Mouse (Mus musculus): ENCODE data around the gene Ctnnbl1.

The Ctnnbl1 gene

DNA sequence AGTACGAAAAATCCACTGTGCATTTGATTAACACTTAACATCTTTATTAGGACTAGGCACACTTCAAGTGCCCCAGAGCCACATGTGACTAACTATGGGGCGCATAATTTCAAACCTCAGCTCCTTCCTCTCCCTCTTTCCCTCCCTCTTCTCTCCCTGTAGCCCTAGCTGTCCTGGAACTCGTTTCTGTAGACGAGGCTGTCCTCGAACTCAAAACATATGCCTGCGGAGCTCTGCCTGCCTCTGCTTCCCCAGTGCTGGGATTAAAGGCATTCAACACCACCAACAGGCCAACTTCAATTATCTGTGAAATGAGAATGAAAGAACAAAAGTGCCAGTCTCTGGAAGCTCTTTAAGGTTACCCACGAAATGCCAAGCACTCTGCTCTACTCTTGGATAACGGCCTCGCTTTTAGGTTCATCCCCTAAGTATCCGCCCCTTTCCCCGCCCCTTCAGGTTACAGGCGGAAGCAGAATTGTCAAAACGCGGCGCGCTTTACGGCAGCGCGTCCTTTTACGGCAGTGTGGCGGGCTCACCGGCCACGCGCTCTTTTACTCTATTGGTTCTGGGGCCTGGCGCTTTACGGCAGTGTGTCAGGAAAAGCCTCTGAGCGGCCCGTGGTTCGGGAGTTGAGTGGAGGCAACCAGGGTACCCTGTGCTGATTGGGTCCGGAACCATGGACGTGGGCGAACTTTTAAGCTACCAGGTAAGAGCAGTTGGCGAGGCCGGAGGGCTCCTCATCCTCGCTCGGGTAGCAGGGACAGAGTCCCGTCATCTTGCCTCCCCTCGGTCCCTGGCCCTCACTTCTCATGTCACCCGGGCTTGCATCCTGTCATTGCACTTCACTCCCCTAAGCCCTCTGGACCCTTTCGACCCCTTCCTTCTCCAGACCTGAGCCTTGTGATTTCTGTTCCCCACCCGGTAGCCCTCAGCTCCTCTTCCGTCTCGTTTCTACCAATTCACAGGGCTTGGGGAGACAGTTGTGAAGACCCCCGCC lies at the start of gene Ctnnbl1:
TSS of gene Ctnnbl1 (plus strand) at position 548 of the 997 bp plus-strand sequence.
- DNase-seq (ENCODE audit: low read depth): peak; percentile 100

- no peak for DNase-seq (ENCODE audit: low read depth)
These were observed 49.7 kb upstream of the Ctnnbl1 start for GRCm38 (mm10) chr2:157687506-157687905.

DNA sequence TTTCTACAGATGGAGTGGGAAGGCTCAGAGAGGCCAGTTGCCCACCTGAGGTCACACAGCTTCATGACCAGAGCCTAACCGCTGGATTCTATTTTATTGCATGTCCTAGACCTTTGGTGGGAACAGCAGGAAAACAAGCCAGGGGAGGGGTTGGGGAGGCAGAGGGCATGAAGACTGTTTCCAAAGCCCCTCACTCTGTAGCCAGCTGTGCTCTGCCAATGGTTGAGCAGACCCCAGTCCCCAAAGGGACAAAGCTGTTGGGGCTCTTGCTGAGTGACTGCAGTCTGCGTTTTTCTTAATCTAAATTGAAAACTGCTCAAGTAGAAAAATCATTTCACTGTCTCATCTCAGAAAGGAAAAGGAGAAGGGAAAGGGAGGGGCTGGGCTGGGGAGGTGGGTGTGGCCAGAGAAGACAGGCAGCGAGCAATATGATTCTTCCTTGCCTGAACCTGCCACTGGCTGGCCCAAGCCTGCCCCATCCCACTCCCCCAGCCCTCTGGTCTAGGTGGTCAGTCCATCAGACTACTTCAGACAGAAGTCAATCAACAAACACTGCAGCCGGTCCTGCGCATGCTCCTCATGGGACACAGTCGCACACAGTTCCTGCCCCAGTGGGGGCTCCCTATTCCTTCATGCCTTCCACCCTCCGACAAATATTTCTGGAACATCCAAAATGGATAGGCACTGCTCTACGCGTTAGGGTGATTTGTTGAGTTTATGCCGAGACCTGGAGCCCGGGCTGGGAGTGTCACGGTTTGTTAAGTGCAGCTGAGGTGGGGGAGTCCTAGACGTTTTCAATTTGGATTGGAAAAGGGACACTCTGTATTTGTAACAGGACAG lies 45.7 kb upstream of the Ctnnbl1 start:
- no peak for DNase-seq (ENCODE audit: low read depth)

GRCm38 (mm10) chr2:157692365-157692932 lies 44.8 kb upstream of the Ctnnbl1 start:
- DNase-seq (ENCODE audit: low read depth): no peak

GRCm38 (mm10) chr2:157693576-157693975 lies 43.6 kb upstream of the Ctnnbl1 start:
- no peak for DNase-seq (ENCODE audit: low read depth)

- no peak for DNase-seq (ENCODE audit: low read depth)
These were observed 40.9 kb upstream of the Ctnnbl1 start for GRCm38 (mm10) chr2:157696297-157696731.

DNA sequence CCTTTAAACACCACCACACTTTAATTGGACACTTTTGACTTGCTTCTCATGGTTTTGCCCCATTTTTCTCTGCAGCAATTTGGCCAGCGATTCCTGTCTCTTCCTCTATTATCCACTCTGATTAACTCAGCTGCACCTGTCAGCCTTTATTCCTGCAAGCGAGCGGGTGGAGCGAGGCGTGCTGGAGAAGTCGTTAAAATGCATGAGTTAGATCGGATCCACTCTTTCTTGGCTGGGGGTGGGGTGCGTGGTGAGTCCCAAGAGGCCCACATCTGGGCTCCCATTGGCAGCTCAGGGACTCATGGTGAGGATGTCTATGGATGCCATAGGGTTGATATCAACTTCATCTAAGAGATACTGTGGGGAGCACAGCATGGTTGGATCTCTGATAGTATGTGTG lies 34.0 kb upstream of the Ctnnbl1 start:
- no peak for DNase-seq (ENCODE audit: low read depth)

GRCm38 (mm10) chr2:157704991-157705776 lies 32.0 kb upstream of the Ctnnbl1 start:
- no peak for DNase-seq (ENCODE audit: low read depth)

- no peak for DNase-seq (ENCODE audit: low read depth)
These were observed 31.4 kb upstream of the Ctnnbl1 start for GRCm38 (mm10) chr2:157705777-157706158.

DNA sequence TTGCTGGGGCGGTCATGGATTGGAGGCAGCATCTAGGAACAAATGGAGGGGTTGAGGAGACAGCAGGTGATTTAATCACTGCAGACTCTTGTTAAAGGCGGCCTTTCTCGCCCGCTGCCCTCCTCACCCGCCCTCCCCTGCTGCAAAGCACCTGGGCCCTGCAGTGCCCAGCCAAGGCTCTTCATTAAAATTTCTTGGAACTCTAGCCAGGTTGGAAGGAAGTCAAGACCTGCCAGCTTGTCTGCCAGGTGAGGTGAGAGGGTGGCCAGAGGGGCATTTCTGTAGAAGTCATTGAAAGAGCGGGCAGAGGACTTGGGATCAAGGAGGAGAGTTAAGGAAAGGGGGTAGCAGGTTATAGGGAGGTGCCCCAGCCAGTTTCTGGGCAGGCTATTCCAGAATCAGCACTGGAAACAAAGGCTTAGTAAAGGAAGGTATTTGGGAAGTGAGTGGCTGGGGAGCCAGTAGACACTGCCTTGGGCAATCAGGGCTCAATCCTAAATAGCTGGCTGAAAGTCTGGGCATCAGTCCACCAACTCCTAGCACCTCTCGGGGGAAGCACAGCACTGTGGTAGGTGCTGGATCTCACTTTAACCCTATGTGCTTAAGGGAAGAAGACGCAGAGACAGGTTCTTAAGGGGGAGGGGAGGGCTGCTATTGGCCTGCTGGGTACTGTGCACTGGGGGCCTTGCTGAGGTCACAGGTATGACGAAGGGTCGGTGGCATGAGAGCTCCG lies 29.8 kb upstream of the Ctnnbl1 start:
- no peak for DNase-seq (ENCODE audit: low read depth)

DNA sequence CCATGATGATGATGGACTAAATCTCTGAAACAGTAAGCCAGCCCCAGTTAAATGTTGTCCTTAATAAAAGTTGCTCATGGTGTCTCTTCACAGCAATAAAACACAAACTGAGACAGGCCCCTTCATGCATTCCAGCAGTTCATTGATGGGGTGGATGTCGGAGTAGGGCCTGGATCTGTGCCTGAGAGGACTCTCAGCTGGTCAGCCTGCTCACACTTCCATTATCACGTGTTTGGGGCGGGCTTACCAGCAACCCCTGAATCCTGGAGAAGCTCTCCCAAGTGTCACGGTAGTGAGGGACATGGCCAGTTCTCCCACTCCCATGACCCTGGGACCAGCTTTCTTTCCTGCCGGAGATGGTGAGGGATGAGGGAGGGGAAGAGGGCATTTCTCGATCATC lies 24.5 kb upstream of the Ctnnbl1 start:
- no peak for DNase-seq (ENCODE audit: low read depth)

DNA sequence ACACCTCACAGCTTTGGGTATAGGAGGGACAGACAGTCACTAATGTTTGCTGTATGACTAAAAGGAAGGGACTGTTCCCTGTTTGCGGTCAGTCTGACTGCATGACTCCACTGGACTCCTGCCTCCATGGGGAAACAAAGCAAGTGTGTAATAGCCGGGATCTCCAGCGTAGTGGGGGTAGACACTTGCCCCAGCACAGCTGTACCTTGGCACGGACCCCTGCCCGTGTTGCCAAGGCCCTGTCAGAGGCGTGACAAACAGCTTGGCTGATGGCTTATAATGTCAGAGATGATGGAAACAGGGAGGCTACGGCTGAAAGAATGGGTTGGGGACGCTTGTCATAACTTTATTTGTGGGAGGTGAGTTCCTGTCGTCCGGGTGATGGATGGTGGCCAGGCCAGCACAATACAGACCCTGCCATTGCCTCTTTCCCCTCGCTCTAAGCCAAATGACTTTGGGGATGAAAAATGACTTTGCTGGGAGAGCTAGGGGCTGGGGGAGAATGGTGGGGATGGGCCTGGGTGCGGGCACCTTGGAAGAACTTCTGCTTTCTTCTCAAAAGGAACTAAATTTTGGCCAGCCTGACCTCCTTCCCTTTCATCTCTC lies 21.5 kb upstream of the Ctnnbl1 start:
- no peak for DNase-seq (ENCODE audit: low read depth)

DNA sequence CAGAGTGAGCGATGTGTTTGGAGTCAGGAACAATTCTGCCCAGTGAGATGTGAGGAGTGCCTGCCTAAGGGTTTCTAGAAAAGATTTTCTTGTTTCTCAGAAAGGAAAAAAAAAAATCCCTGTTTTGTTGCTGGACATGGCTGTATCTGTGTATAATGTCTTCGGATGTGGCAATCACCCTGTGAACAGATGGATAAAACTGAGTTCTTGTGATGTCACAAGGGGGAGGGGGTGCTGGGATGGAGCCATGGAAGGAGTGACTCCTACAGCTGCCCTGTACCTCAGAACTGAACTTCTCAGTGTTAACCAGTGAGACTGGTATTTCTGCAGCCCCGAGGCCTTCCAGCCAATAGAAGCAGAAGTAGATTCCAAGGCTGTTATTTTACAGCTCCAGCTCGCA lies 18.8 kb upstream of the Ctnnbl1 start:
- no peak for DNase-seq (ENCODE audit: low read depth)

DNA sequence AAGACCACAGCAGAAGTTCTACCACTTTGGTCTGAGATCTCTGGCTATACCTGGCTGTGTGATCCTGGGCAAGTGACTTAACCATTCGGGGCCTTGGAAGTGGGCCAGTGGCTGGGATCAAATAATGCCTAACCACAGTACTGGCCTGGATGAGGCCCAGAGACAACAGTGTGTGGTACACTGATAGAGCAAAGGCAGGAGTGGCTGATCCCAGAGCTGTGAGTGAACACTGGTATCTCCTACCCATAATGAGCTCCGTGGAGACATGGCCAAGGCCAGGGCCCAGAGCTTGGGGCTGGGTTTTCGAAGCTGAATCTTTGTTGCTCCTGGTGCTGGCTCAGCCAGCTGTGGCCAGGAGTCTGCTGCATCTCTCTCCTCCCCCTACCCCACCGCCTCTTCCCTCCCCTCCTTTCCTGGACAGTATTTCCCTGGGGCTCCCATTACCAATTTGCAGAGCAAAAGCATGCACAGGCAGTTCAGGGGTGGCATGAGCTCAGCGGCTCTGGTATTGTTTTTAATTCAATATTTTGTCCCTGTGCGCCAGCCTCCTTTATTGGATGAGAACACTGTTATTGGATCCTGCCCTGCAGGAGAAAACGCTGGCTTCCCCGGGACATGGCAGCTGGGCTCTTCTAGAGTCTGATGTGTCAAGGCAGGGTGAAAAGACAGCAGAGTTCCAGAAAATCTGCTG lies 13.2 kb upstream of the Ctnnbl1 start:
- DNase-seq (ENCODE audit: low read depth): no peak

DNA sequence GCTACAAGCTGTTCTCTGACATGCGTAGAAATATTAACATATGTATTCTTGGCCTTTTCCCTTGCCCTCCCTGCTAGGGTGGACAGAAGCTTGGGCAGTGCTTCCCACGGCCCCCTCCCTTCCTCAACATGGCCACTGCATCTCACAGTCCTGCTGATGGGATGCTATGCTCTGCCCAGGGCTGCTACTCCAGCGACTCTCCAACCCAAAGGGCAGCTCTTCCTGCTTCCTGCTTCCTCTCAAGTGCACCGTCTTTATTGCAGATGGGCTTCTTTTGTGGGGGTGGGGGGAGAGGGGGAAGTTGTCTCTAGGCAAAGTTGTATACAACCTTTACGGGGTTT lies 12.7 kb upstream of the Ctnnbl1 start:
- no peak for DNase-seq (ENCODE audit: low read depth)

DNA sequence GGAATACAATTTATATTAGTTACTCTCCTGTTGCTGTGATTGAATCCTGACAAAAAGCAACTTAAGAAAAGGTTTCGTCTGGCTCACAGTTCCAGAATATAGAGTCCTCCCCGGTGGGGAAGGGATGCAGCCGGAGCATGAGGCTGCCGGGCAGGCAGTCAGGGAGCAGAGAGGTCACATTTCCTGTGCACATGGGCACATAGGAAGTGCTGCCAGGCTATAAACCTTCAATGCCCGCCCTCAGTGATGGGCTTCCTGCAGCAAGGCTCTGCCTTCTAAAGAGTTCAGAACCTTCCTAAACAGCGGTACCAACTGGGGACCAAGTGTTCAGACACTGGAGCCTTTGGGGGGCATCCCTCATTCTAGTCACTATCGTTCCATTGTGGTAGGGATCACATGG lies 7.4 kb downstream of the Ctnnbl1 start:
- no peak for DNase-seq (ENCODE audit: low read depth)

GRCm38 (mm10) chr2:157745735-157746134 lies 8.5 kb downstream of the Ctnnbl1 start:
- no peak for DNase-seq (ENCODE audit: low read depth)

DNA sequence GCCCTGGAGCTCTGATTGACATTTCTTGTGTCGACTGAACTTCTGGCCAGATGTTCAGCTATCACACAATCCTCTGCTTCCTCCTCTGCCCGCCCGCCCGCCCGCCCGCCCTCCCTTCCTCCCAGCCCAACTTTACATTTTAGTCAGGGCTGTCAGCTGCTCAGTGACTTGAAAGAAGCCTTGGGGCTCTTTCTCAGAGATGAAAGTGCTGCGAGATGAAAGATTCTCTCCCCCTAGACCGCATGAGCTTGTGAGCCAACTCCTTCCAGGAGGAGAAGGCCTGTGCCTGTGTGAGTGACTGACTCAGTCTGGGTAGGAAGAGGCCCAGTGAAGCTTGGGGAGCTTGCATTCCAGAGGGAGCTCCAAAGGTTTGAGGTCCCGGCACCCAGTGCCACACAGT lies 9.4 kb downstream of the Ctnnbl1 start:
- no peak for DNase-seq (ENCODE audit: low read depth)

DNA sequence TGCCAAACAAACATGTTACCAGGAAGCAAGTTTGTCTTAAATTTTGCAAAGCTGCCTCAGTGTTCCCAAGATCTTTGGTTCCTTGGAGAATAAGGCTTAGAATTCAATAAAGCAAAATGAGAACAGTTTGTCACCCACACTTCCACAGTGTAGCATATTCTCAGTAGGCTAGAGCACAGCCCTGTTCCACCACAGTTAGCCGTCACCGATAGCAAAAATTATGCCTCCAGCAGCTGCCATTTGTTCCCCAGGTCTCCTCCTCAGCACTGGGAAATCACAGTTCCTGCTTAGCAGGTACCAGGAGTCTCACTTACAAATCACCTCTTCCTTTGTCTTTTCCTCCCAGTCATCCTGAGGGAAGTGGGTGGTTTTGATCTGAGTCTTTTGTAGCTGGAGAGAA lies 10.8 kb downstream of the Ctnnbl1 start:
- DNase-seq (ENCODE audit: low read depth): no peak

DNA sequence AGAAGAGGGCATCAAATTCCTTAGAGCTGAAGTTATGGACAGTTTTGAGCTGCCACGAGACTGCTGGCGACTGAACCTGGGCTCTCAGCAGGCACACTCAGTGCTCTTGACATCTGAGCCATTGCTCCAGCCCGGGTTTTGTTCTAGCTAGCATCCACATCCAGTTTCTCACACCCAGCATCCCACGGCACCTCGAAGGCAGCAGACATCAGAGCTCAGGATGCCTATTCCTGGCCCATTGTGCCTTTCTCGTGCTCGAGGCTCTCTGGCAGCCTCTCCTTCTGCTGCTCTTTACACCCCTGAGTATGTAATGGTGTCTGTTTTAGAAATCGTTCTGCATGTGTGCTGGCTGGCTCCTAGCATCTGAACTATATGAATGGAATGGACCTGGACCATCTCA lies 13.3 kb downstream of the Ctnnbl1 start:
- no peak for DNase-seq (ENCODE audit: low read depth)

Measured in c-Kit-positive CD71-negative TER-119-negative erythroid progenitor cells, embryonic 14.5 days (primary cell).